Comparison of ENCODE assay signal across 13 mouse cellular contexts in genomic region chr13:54176406-54177020, GRCm38 (mm10). TPM values are rescaled to one million over a fixed set of nuclear protein-coding genes. Genes with fewer than 3 reads are reported as not detected.
"Had no signal": no experiment of that assay in that cellular context is flagged by ENCODE, and none has a peak within 500 bp of the region (broad histone marks: within the 10 kb centered on the region; RNA-seq: fewer than 3 reads in every experiment).

No protein-coding gene starts in this region.

- H3K36me3 ChIP-seq: limb, embryonic 13.5 days; midbrain, embryonic 13.5 days; neural tube, embryonic 15.5 days had no signal

- ATAC-seq: midbrain, embryonic 13.5 days had no signal

- H3K27me3 ChIP-seq: limb, embryonic 13.5 days; midbrain, embryonic 13.5 days; neural tube, embryonic 15.5 days had no signal

- H3K4me1 ChIP-seq: limb, embryonic 13.5 days; neural tube, embryonic 15.5 days had no signal

- H3K4me2 ChIP-seq: limb, embryonic 13.5 days; midbrain, embryonic 13.5 days; neural tube, embryonic 15.5 days had no signal

- H3K4me3 ChIP-seq: limb, embryonic 13.5 days; midbrain, embryonic 13.5 days; myocyte; neural tube, embryonic 15.5 days had no signal

- H3K9me3 ChIP-seq: neural tube, embryonic 15.5 days had no signal

- H3K27ac ChIP-seq: kidney, postnatal 0 days; limb, embryonic 13.5 days; liver, embryonic 14.5 days; midbrain, embryonic 13.5 days; neural tube, embryonic 15.5 days had no signal

- H3K9ac ChIP-seq: limb, embryonic 13.5 days; liver, embryonic 14.5 days; midbrain, embryonic 13.5 days; neural tube, embryonic 15.5 days had no signal

- DNase-seq: left cerebral cortex, postnatal 4 days; lung, adult 18-20 months; right cerebral cortex, adult 18-20 months; right cerebral cortex, postnatal 25 days; thymus, adult 18-20 months; thymus, postnatal 14 days had no signal

RNA-seq across cellular contexts. Expression of gene Hrh2, which starts 15.4 kb away (rescaled TPM):
- polyA plus RNA-seq: myocyte; neural tube, embryonic 11.5 days had no signal
